Mouse (Mus musculus): ENCODE results near the gene Atg9a.

DNA sequence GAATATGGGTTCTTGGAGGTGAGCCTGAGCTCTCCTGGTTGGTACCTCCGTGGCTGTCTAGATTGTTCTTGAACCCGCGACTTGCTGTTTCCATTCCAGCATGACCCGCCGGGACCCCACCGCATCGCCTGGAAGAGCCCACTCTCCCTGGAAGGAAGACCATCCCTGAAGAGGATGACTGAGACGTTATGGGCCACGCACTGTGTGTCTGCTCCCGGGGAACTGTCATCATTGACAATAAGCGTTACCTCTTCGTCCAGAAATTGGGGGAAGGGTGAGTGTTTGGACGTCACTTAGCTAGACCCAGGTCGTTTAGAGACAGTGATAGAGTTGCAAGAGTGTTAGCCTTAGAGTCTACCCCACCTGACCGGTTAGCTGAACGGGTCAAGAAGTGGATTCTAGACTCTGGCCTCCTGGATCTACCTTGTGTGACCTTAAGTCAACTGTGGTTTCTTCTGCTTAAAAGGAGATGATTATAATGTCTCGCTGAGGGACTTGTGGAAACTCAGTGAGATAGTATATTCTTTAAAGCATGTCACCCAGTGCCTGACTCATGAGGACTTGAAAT, 19.2 kb upstream of the Atg9a start:
- no peak for TF ChIP-seq POLR2A (IDR thresholded peaks at IDR 0.05; ENCODE audit: control insufficient read depth, extremely low read depth, insufficient read depth, low read length, poor library complexity)
- TF ChIP-seq CTCF (IDR thresholded peaks at IDR 0.05; ENCODE audit: borderline replicate concordance, control insufficient read depth, extremely low read depth, insufficient read depth, low read length, poor library complexity): no peak

All from thymus, adult 2 months (tissue).